Mouse (Mus musculus): ENCODE data around the gene Myo1e. TPM values are rescaled to one million over a fixed set of nuclear protein-coding genes. Genes with fewer than 3 reads are reported as not detected.

Gene Myo1e
- polyA plus RNA-seq, 1 experiment from 2014 or later: 9.0 TPM

DNA sequence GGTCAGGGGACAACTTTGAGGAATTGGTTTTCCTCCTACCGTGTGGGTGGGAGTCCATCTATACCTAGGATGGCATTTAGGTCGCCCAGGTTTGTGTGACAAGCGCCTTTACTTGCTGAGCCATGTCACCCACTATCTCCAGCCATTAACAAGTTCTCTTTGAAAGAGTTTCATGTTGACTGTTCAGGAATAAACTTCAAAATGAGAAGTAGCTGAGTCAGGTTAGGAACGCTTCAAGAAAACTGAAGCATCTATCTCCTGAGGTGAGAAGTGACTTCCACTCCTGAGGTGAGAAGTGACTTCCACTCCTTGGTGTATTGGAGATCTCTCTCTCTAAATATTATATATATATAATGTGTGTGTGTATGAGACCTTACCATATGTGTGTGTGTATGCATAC lies 19.2 kb downstream of the Myo1e start:
- Histone ChIP-seq H3K4me2 (no peak overlapping the region), H3K27ac (replicated peaks) (no peak overlapping the region), H3K36me3 (no peaks in the 10 kb centered on the region), H3K4me3 (no peak overlapping the region), H3K4me1 (replicated peaks) (no peaks in the 10 kb centered on the region), H3K9ac (no peak overlapping the region), H3K27me3 (no peaks in the 10 kb centered on the region), H3K9me3 (no peaks in the 10 kb centered on the region)
- no peak for ATAC-seq (ENCODE audit: low FRiP score, low read depth)
- WGBS: 92% methylated on average over 4 of the region's 4 CpGs

DNA sequence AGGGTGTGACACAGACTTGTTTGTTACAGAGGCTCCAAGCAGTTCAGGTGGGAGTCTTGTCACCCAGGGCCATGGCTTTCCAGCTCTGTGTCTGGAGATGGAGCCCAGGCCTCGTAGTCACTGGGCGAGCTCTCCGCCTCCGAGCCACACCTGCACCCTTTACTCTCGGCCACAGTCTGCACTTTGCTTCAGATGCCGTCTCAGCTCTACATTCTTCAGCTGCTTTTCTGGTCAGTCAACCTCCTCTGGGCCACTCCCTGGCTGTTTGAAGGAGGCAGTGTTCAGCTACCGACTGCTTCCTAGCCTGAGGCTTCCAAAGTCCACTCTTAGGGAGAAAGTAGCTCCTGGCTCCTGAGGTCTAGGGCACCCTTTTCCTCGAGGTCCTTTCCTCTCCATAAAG lies 22.7 kb downstream of the Myo1e start:
- no peak overlapping the region for H3K27ac ChIP-seq (replicated peaks)
- no peaks in the 10 kb centered on the region for H3K4me1 ChIP-seq (replicated peaks)
- H3K36me3 ChIP-seq: no peaks in the 10 kb centered on the region
- H3K9ac ChIP-seq: no peak overlapping the region
- H3K27me3 ChIP-seq: no peaks in the 10 kb centered on the region
- no peak for ATAC-seq (ENCODE audit: low FRiP score, low read depth)
- 86% methylated on average over 8 of the region's 8 CpGs for whole genome bisulfite sequencing
- no peak overlapping the region for H3K4me3 ChIP-seq
- no peaks in the 10 kb centered on the region for H3K9me3 ChIP-seq
- H3K4me2 ChIP-seq: no peak overlapping the region

DNA sequence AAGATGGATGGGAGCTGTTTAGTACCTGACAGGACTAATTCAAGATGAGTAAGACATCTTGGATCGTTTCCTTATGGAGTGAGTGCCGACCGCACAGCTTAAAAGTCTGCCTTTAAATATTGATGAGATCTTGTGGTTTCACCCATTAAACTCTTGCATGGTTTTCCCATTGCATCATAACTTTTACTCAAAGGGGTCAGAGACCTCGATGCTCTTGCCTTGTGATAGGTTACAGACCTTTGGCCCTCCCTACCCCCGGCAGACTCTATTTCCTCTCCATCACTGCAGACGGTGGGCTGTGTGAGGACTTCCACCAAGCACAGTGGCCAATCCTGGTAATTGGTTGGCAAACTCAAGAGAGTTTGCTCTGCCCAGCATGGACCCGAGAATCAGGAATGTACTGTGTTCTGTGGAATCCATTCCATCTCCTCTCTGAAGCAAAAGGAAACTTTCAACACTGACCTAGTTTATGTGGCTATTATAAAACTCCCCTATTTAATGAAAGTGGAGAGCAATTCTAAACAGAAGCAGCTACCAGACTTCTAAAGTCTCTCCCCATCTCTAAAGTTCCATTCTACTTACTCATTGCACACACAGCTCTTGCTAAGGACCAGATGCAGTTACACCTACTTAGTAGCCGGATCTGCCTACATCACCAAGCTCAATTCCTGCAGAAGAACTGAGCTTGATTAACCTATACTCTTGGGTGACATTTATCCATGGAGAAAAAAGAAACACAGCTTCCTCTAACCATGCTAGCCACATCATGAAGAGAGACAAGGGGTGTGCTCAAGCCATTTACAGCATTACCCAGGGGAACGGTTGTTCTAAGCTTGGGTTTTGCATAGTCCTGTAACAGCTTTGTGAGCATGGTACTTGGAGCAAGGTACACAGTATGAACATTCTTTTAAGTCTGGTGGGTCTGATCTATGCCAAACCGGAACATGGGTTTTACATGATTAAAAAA lies 25.2 kb downstream of the Myo1e start:
- Histone ChIP-seq H3K27me3 (no peaks in the 10 kb centered on the region), H3K27ac (replicated peaks) (no peak overlapping the region), H3K9me3 (no peaks in the 10 kb centered on the region), H3K9ac (no peak overlapping the region), H3K4me2 (no peak overlapping the region), H3K4me3 (no peak overlapping the region), H3K4me1 (replicated peaks) (no peaks in the 10 kb centered on the region), H3K36me3 (no peaks in the 10 kb centered on the region)
- WGBS: 88% methylated on average over 10 of the region's 10 CpGs
- ATAC-seq (ENCODE audit: low FRiP score, low read depth): no peak

DNA sequence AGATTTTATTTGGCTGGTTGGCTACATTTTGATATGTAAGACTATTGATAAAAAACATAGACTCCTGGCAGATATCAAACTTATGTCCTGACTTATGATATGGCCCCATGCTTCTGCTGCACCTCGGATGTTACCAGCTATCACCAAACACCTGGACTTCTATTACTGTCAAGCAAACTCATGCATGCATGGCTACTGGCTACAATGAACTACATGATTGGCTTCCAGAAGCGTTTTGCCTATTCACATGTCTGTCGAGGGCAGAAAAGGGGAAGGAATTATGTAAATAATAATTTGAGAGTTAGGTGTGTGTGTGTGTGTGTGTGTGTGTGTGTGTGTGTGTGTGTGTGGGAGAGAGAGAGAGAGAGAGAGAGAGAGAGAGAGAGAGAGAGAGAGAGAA lies 30.0 kb downstream of the Myo1e start:
- Histone ChIP-seq H3K9ac (no peak overlapping the region), H3K27ac (replicated peaks) (no peak overlapping the region), H3K9me3 (no peaks in the 10 kb centered on the region), H3K36me3 (no peaks in the 10 kb centered on the region), H3K27me3 (no peaks in the 10 kb centered on the region), H3K4me3 (no peak overlapping the region), H3K4me2 (no peak overlapping the region), H3K4me1 (replicated peaks) (no peaks in the 10 kb centered on the region)
- no peak for ATAC-seq (ENCODE audit: low FRiP score, low read depth)
- WGBS: 80% methylated on average over 3 of the region's 3 CpGs

DNA sequence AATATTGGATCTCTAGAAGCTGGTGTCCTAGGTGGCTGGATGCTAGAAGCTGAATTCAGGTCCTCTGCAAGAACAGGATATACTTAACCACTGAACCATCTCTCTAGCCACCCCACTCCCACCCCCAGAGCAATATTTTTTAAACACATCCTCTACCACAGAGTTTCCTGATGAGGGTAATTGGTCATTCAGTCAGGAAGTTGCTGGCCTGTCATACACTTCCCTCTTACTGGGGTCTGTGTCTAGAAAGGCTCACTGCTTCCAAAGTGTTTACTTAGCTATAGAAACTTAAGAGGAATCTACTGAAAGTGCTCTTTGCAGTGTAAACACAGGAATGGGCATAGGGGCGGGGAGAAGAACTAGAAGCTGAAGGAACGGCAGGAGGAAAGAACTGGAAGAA lies 30.4 kb downstream of the Myo1e start:
- H3K9ac ChIP-seq: no peak overlapping the region
- no peak overlapping the region for H3K27ac ChIP-seq (replicated peaks)
- H3K9me3 ChIP-seq: no peaks in the 10 kb centered on the region
- no peaks in the 10 kb centered on the region for H3K27me3 ChIP-seq
- no peak overlapping the region for H3K4me2 ChIP-seq
- 76% methylated on average over 2 of the region's 2 CpGs for WGBS
- no peak for ATAC-seq (ENCODE audit: low FRiP score, low read depth)
- H3K36me3 ChIP-seq: no peaks in the 10 kb centered on the region
- H3K4me1 ChIP-seq (replicated peaks): no peaks in the 10 kb centered on the region
- no peak overlapping the region for H3K4me3 ChIP-seq

DNA sequence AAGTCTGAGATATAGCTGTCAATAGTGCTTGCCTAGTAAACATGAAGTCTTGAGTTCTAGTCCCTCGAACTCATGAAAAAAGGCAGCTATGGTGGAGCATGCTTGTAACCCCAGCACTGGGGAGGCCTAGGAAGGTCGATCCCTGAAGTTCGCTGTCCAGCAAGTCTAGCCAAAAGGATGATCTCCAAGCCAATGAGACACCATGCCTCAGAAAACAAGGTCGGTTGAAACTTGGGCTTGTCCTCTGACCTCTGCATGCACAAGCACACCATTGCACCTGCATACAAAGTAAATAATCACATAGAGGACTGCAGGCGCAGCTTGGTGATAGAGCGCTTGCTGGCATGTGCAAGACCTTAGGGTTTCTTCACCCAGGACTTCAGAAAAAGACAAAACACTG lies 31.2 kb downstream of the Myo1e start:
- Histone ChIP-seq H3K9me3 (no peaks in the 10 kb centered on the region), H3K36me3 (no peaks in the 10 kb centered on the region), H3K9ac (no peak overlapping the region), H3K27me3 (no peaks in the 10 kb centered on the region), H3K4me1 (replicated peaks) (no peaks in the 10 kb centered on the region), H3K4me3 (no peak overlapping the region), H3K4me2 (no peak overlapping the region), H3K27ac (replicated peaks) (no peak overlapping the region)
- no peak for ATAC-seq (ENCODE audit: low FRiP score, low read depth)
- 94% methylated on average over 6 of the region's 6 CpGs for WGBS

DNA sequence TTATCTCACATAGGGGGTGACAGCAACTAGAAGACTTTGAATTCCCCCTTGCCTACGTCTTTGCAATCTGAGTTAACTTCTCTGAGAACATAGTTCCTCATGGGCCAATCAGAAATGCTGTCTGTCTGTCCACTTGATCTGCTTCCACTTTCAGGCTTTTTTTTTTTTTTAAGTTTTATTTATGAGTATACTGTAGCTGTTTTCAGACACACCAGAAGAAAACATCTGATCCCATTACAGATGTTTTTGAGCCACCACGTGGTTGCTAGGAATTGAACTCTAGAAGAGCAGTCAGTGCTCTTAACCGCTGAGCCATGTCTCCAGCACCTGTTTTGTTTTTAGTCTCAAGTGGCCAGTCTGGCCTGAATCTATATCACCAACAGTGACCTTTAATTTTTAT lies 32.1 kb downstream of the Myo1e start:
- no peaks in the 10 kb centered on the region for H3K9me3 ChIP-seq
- no peak overlapping the region for H3K9ac ChIP-seq
- WGBS: 90% methylated on average over 3 of the region's 3 CpGs
- no peaks in the 10 kb centered on the region for H3K4me1 ChIP-seq (replicated peaks)
- no peak overlapping the region for H3K4me2 ChIP-seq
- H3K27ac ChIP-seq (replicated peaks): no peak overlapping the region
- H3K36me3 ChIP-seq: no peaks in the 10 kb centered on the region
- no peak for ATAC-seq (ENCODE audit: low FRiP score, low read depth)
- H3K4me3 ChIP-seq: no peak overlapping the region
- no peaks in the 10 kb centered on the region for H3K27me3 ChIP-seq

DNA sequence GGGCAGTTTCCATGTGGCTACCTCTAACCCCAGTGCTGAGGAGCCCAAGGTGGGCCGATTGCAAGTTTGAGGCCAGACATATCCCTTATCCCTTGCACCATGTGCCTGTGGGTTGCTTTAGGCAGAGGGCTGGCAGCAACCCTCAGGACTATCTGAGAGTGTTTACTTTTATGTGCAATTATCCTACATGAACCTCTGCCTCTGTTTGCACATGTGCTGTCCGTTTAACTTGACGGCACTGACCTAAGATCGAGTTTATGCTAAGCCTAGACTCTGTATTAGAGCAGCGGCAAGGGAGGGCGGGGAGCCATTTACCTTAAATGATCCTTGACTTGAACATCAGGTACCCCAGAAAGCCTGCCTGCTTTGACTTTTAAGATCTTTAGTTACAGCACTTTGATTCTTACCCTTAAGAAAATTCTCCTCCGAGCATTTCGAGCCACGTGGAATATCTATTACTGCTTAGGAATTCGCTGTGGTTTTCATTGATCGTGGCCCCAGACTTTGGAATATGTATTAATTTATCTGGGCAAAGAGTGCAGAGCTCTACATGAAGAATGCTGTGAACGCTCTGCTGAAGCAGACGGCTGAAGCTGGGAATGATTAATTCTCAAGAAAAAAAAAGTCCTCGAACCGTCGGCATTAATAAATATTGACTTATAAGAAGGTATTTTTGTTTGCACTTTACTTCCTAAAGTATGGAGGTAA lies 33.7 kb downstream of the Myo1e start:
- WGBS: 83% methylated on average over 16 of the region's 16 CpGs
- no peaks in the 10 kb centered on the region for H3K36me3 ChIP-seq

DNA sequence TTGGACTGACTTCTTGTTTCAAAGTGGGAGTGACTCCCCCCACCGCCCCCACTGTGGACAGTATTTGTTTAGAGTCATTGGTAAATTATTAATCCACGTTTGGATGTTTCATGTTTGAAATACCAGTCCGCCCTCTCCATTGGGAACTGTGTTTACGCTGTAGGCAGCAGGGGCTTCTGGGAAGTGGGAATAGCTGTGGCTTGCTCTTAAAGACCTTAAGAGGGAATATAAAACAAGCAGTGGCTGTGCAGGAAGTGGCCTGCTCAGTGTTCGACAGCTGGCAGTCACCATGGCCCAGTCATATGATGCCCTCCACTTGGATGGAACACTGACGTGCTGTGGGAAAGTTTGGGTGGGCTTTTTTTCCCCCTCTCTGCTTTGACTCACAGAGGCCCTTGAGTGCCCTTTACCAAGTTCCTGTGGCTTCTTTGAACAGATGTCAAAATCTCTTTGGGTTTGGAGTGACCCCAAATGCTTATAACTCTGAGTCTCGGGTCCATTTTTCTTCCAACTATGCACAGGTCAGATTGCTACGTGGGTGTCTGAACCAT lies 34.3 kb downstream of the Myo1e start:
- 70% methylated on average over 8 of the region's 8 CpGs for whole genome bisulfite sequencing
- no peak for ATAC-seq (ENCODE audit: low FRiP score, low read depth)

More for the DNA sequence above, 33.7 kb downstream of the Myo1e start:
- Histone ChIP-seq H3K4me3 (no peak overlapping the region), H3K27ac (replicated peaks) (no peak overlapping the region), H3K4me1 (replicated peaks) (no peaks in the 10 kb centered on the region), H3K4me2 (no peak overlapping the region), H3K27me3 (no peaks in the 10 kb centered on the region), H3K9ac (no peak overlapping the region), H3K9me3 (no peaks in the 10 kb centered on the region)
- no peak for ATAC-seq (ENCODE audit: low FRiP score, low read depth)

DNA sequence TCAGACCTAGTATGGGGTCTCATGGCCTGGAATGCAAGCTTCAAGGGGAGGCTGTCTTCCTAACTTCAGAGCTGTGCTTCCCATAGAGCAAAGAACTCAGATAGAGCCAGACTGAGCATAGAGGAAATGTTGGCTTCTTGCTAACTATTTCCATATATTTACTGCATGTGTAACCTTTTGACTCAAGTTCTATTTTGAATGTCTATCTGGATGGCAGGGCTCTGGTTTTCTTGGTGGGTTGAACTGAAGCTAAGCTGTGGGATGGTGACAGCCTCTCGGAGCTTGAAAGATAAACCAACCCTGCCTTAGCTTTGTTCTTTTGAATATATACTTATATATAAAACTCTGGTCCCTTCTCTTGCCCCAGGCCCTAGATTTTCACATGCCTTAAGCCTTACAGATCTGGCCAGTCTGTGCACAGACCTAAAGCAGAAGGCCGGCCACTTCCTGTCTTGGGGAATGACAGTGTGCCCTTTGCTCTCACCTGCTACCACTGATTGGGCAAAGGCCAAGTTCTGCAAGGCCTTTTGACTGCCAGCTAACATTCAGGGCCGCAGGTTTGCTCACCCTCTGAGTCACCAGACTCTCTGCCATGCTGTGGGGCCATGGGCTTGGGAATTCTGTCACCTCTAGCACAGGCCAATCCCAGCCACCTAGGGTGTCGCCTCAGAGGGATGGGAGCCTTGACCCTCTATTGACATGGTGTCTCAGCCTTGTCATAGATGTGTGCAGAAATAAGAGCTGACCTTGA lies 35.1 kb downstream of the Myo1e start:
- 87% methylated on average over 4 of the region's 4 CpGs for WGBS
- Histone ChIP-seq H3K27me3 (no peaks in the 10 kb centered on the region), H3K9ac (no peak overlapping the region), H3K9me3 (no peaks in the 10 kb centered on the region), H3K4me1 (replicated peaks) (no peaks in the 10 kb centered on the region), H3K27ac (replicated peaks) (no peak overlapping the region), H3K4me2 (no peak overlapping the region), H3K36me3 (no peaks in the 10 kb centered on the region), H3K4me3 (no peak overlapping the region)
- no peak for ATAC-seq (ENCODE audit: low FRiP score, low read depth)

More for the DNA sequence above, 34.3 kb downstream of the Myo1e start:
- H3K27ac ChIP-seq (replicated peaks): no peak overlapping the region
- H3K27me3 ChIP-seq: no peaks in the 10 kb centered on the region
- H3K4me3 ChIP-seq: no peak overlapping the region
- no peaks in the 10 kb centered on the region for H3K4me1 ChIP-seq (replicated peaks)
- H3K36me3 ChIP-seq: no peaks in the 10 kb centered on the region
- no peaks in the 10 kb centered on the region for H3K9me3 ChIP-seq
- no peak overlapping the region for H3K9ac ChIP-seq
- no peak overlapping the region for H3K4me2 ChIP-seq

DNA sequence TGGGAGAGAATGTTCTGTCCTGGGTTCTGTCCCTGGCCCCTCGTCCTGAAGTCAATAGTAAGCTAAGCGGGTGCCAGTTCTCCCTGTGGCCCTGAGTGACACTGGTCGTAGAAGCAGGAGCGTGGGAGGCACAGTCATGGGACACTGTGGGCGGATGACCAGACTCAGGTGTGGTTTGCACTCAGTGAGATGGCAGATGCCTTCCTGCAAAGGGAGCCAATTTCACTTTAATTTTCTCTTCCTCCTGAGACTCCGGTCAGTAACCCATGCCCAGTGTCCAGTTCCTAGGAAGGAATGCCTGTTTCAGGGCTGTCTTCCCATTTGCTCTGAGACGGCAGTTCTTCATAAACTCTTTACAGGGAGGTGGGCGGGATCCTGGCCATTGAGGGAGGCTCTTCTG lies 36.1 kb downstream of the Myo1e start:
- WGBS: 78% methylated on average over 8 of the region's 8 CpGs
- Histone ChIP-seq H3K27me3 (no peaks in the 10 kb centered on the region), H3K9me3 (no peaks in the 10 kb centered on the region), H3K9ac (no peak overlapping the region), H3K4me3 (no peak overlapping the region), H3K27ac (replicated peaks) (no peak overlapping the region), H3K4me2 (no peak overlapping the region), H3K36me3 (no peaks in the 10 kb centered on the region), H3K4me1 (replicated peaks) (no peaks in the 10 kb centered on the region)
- no peak for ATAC-seq (ENCODE audit: low FRiP score, low read depth)

DNA sequence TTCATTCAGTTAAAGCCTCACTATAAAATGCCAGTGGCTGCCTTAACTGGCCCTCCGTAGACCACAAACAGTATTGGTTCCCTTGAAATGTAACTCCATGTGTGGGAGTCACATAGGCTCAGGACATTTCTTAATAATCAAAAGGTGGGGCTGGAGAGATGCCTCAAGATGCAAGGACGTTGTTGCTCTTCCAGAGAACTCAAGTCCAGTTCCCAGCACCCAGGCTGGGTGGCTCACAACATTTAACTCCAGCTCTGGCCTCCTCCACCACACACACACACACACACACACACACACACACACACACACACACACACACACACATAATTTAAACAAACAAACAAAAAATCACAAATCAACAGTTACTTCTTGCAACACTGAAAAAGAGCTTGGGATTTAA lies 36.6 kb downstream of the Myo1e start:
- 88% methylated on average over 2 of the region's 2 CpGs for WGBS
- no peak overlapping the region for H3K4me3 ChIP-seq
- H3K9me3 ChIP-seq: no peaks in the 10 kb centered on the region
- H3K27me3 ChIP-seq: no peaks in the 10 kb centered on the region
- H3K4me1 ChIP-seq (replicated peaks): no peaks in the 10 kb centered on the region
- no peak overlapping the region for H3K4me2 ChIP-seq
- no peak for ATAC-seq (ENCODE audit: low FRiP score, low read depth)
- no peak overlapping the region for H3K27ac ChIP-seq (replicated peaks)
- H3K9ac ChIP-seq: no peak overlapping the region
- H3K36me3 ChIP-seq: no peaks in the 10 kb centered on the region

Data from hindbrain, embryonic 15.5 days (tissue).